Mouse (Mus musculus): ENCODE results near the gene C1qtnf5.
"Not testable (repeated sequence)": the region's sequence is repeated elsewhere in the genome, so short reads cannot be mapped to it uniquely, and the experiment has no call there.

The C1qtnf5 gene

DNA sequence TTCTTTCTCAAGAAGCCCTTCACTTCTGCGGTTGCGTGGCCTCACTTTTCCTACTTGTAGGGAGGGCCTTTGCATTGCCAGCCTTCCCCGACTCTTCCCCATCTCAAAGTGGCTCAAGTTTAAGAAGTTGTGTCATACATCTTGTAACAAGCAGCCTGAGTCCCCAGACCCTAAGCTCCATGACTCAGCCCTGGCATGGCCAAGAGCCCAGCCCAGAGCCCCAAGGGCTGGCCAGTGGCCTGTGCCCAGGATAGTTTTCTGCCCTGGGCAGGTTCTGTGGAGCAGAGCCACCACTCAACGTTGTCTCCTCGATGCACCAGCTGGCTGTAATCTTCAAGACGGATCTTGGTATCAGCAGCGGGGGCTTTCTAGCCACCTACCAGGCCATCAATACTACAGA is 2.2 kb upstream of the C1qtnf5 start:
- no peak for ATAC-seq (ENCODE audit: low TSS enrichment)

DNA sequence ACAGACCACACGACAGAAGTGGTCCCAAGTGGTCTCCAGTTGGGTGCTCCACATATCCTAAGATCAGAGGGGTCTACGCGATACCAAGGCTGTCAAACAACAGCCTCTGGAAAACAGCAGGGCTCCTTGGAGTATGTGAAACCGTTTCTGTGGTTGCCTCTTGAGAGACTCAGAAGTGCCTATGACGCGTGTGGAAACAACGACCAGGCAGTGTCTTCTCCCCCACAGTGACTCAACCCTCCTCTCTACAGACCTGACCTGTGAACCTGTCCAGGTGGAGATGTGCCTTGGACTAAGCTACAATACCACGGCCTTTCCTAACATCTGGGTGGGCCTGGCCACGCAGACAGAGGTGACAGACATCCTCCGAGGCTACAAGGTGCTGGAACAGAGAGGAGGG is 1.3 kb upstream of the C1qtnf5 start:
- no peak for ATAC-seq (ENCODE audit: low TSS enrichment)

DNA sequence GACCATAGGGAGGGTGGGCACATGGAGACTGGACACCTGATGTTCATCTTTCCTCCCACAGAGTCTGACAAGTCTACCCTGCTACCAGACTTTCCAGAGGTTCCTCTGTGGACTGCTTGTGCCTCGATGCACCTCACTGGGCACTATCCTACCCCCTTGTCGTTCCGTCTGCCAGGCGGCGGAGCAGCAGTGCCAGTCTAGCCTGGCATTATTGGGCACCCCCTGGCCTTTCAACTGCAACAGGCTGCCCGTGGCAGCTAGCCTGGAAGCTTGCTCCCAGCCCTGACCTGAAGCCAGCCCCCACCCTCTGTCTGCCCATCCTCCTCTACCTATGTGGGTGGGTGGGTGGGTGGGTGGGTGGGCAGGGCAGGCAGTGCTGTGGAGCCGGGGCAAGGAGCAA is 863 bp upstream of the C1qtnf5 start:
- no peak for ATAC-seq (ENCODE audit: low TSS enrichment)

DNA sequence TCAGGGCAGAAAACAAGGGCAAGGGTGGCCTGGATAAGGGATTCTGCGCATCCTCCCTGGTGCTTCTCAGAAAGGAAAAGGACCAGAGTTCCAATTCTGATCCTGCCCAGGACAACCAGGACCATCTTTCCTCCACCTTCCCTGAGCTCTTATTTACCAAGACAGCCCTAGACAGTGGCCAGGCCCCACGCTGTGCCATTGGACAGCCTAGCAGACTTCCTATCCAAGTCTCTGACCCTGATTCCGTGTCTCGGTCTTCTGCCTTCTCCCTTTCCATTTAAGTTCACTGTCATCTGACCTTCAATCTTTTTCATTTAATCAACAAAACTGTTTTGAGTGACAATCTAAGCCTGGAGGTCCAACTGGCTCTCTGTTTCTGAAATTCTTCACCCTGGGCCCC is 449 bp upstream of the C1qtnf5 start:
- ATAC-seq (ENCODE audit: low TSS enrichment) = no peak

DNA sequence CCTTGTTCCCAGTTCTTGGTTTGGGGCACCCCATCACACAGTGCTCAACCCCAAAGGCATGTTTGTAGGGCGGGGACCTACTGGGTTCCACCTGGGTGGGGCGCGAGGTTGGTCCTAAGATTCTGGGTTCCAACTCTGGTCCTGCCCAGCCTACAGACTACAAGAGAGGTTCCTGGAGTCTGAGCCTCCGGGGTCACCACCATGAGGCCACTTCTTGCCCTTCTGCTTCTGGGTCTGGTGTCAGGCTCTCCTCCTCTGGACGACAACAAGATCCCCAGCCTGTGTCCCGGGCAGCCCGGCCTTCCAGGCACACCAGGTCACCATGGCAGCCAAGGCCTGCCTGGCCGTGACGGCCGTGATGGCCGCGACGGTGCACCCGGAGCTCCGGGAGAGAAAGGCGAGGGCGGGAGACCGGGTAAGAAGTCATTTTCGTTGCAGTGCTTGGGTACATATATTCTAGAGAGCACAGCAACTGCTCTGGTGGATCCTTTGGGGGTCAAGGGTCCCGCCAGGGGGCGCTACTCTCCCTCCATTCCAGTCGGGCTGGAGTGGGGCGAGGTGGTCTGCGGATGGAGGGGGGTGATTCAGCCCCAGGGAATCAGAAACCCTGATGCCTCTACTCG is 623 bp downstream of the C1qtnf5 start:
- ATAC-seq (ENCODE audit: low TSS enrichment) = no peak

DNA sequence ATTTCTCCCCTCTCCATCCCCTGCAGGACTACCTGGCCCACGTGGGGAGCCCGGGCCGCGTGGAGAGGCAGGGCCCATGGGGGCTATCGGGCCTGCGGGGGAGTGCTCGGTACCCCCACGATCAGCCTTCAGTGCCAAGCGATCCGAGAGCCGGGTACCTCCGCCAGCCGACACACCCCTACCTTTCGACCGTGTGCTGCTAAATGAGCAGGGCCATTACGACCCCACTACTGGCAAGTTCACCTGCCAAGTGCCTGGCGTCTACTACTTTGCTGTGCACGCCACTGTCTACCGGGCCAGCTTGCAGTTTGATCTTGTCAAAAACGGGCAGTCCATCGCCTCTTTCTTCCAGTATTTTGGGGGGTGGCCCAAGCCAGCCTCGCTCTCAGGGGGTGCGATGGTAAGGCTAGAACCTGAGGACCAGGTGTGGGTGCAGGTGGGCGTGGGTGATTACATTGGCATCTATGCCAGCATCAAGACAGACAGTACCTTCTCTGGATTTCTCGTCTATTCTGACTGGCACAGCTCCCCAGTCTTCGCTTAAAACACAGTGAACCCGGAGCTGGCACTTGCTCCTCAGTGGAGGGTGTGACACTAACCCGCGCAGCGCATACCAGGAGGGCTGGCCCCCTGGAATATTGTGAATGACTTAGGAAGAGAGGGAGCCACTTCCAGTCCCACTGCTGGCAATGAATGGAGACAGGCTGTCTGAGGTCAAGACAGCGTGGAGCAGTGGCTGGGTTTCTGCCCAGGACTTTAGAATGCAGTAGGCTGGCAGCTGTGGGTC is 1.4 kb downstream of the C1qtnf5 start:
- ATAC-seq (ENCODE audit: low TSS enrichment) = no peak

DNA sequence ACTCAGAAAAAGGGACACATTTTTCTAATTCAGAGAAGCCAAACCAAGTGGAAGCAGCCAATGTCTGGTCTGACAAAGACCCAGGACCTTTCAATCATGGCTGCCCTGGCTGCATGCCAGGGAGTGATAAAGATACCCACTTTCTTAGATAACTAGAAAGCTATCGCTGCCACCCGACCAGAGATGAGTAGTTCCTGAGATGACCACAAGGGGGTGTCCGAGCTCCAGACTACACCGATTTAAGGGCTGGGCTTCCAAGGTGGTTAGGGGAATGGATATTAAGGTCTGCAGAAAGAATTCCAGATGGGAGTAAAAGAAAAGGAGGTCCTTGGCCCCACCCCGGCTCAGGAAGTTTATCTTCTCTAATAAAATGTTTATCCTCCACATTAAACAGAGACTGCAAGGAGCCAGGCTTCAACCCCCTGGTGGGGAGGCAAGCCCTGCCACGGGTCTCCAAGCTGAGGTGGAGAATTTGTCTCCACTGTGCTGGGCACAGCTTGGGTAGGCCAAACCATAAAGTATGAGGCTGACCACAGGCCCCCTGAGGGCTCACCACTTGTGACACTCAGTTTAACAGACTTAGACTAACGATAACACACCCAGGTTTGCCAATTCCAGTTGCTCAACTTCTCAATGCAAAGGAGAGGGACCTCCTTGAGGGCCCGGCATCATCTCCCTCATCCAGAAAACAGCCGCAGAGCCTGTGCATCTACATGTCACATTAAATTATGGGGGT is 2.5 kb downstream of the C1qtnf5 start:
- no peak for ATAC-seq (ENCODE audit: low TSS enrichment)

DNA sequence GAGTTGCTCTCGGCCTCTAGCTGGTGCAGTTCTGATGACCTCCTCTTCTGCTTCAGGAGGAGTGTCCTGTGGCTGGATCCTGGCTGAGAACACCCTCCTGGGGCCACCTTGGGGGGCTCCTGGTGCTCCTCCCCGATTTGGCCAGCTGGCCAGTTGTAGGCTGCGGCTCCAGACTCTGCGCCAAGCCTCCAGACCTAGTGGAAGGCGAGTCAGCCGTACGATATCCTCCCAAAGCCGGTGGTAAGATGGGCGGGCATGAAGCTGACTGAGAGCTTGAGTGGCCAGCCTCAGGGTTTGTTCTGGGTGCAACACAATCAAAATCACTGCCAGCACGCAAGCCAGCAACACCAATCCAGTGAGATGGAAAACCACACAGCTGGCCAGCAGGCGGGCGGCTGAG is 4.9 kb downstream of the C1qtnf5 start:
- not testable (repeated sequence) for ATAC-seq (ENCODE audit: low TSS enrichment)

DNA sequence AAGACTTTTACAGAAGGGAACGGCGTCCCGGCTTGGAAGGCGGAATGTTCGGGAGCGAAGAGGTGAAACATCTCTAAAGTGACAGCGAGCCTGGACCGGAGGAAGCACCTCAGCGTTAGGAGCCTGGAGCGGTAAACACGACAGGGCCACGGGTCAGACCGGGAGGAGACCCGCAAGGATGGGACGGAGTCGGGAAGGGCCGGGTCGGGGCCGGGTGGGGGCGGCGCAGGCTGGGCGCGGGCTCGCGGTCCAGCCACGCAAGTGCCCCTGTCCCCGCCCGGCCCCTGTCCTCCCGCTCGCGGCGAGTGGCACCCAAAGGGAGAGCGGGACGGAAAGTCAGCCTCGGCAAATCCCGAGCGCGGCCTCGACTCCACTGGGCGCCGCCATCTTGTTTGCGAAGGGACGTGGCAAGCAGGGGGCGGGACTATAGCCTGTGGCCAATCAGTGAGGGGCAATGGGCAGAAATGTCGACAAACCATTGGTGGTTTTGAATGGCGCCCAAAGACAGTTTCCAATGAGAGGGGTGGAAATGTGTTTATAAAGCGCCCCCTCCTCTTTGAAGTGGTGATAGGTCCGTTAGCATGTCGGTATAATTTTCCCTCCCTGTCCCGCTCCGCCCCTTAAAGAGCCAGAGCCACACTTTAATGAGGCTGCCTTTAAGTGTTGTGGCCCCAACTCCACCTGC is 6.2 kb downstream of the C1qtnf5 start, which contains the start of the genes Gm49380 and Rnf26:
TSS of gene Gm49380 (minus strand) at position 396 of the 685 bp plus-strand sequence.
TSS of gene Rnf26 (minus strand) at position 413 of the 685 bp plus-strand sequence.
- peak; percentile 97 for ATAC-seq (ENCODE audit: low TSS enrichment)

DNA sequence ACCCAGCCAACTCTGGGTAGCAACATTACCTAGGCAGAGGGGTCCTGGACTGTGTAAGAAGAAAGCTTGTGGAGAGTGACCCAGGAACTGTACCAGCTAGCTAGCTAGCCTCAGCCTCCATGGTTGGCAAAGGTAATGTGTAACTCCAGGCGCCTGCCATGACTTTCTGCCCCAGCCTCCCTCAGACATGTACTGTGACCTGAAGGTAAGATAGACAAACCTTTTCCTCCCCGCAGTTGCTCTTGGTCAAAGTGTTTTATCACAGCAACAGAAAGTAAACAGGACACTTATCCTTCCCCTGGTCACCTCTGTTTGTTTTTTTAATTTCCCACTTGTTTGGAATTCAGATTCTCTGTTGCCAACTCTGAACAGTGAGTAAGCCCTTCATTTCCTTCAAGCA is 7.4 kb downstream of the C1qtnf5 start:
- ATAC-seq (ENCODE audit: low TSS enrichment) = no peak

DNA sequence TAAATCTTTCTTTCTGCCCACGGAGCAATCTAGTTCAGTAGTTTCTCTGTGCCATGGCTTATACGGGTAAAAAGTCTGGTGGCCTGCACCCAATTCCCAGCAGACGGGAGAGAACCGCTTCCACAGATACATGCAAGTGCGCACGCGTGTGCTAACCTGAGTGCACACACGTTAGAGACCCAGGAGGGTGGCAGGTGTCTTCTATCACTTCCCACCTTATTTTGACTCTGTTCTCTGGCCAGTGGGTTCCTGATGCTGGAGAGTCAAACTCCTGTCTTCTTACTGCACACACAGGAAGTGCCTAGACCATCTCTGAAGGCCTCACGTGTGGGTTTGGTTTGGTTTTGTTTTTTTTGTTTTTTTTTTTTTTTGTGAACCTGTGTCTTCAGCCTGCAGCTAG is 8.6 kb downstream of the C1qtnf5 start:
- ATAC-seq (ENCODE audit: low TSS enrichment) = no peak

DNA sequence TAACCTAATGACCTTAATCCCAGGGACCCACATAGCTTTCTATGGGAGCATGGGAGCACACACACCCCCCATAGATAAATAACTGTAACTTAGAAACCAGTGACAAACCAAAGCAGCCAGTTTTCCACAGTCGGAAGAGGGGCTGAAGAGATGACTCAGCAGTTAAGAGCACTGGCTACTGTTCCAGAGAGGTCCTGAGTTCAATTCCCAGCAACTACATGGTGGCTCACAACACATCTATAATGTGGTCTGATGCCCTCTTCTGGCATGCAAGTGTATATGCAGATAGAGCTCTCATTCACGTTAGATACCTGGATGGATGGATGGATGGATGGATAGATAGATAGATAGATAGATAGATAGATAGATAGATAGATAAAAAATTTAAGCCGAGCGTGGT is 9.1 kb downstream of the C1qtnf5 start:
- no peak for ATAC-seq (ENCODE audit: low TSS enrichment)

DNA sequence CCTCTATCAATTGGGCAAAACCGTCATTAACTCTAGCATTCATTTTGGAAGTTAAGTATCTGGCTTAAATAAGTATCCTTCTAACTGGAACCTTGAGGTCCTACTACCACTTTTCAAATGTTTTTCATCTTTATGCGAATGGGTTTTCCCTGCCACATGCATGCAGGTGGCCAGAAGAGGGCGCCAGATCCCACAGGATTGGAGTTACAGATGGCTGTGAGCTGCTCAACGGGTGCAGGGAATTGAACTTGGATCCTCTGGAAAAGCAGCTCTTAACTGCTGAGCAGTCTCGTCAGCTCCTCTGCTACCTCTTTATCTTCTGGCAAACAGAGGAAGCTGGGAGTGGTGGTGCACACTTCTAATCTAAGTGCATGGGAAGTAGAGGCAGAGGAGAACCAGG is 12.0 kb downstream of the C1qtnf5 start:
- no peak for ATAC-seq (ENCODE audit: low TSS enrichment)

DNA sequence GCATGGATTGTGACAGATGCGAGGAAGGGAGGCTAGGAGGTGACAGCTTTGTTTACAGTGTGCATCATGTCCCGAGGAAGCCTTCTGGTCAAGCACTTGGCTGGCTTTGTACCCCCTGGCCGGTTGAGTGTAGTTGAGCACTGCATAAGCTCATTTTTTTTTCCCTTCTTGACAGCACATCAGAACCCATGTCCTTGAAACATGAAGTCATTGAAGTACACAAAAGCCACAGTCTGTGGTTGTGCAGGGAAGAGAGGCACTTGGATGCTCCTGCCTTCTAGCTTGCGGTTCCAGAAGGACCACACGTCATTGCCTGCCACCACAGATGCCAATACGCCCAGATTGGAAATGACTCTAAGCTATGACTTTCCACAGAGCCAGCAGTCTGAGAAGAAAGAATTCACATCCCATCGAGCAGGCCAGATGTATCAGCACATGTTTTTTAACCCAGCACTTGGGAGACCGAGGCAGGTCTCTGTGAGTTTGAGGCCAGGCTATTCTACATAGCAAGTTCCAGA is 13.0 kb downstream of the C1qtnf5 start:
- peak; percentile 55; the same call in 1 of the 2 replicates for ATAC-seq (ENCODE audit: low TSS enrichment)

DNA sequence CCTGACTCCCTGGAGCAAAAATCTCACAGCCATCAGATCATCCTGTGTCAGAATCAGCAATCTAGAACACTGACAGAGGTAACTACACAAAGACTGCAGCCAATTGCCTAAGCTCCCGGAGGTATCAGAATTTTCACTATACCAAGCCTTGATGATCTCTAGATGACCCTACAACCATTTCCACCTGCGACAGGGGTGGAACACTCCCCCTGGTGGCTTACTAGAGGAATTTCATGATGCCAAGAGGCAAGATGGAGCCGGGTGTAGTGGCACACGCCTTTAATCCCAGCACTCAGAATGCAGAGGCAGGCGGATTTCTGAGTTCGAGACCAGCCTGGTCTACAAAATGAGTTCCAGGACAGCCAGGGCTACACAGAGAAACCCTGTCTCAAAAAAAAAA is 17.3 kb downstream of the C1qtnf5 start:
- no peak for ATAC-seq (ENCODE audit: low TSS enrichment)

DNA sequence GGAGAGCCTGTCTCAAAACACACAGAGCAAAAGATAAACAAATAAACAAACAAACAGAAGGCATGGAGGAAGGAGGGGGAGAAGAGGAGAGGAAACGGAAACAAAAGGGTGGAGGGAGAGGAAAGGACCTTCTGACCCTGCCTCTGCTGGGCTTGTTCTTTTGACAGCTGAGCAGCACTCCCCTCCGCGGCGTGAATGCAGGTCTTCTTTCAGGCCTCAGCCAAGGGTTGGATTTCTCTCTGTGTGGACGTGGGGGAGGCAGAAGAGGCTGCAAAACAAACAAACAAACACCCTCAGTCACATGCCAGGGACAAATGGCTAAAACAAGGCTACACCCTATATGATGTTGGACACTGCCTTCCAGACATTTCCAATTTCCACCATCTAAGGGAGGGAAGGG is 18.0 kb downstream of the C1qtnf5 start:
- ATAC-seq (ENCODE audit: low TSS enrichment) = no peak

DNA sequence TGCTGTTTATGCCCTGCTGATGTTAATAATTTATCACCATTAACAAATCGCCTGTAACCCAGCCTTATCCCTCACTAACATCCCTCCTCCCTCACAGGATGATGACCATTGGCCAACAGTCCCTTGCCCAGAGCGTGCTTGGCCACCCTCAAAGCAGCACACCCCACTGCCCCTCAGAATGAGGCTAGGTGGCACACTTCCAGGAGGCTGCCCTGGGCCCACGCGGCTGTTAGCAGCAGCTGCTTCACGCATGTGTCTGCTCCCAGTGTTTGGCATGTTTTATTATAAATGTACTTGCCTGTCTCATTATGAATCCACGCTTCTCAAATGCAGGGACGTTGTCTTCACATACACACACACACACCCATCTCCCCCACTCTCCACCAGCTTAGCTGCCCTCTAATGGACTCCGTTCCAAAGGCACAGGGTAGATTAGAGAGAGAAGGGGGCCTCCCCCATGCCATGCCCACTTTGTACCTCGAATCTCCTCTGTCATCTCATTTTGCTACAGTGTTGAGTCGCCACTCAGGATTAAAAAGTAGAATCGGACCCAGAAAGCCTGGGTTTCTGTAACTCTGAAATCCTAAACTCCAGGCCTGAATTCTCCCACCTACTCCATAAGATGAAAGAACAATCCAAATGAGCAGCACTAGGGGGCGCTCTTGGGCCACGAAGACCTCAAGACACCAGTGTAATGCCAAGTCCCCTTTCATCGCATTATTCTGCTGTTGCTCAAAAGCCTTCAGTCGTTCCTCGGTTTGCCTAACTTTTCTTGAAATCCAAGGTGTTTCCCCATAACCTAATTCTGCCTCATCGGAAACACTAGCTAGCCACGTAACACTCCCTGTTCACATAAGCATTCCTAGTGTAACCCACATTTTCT is 18.7 kb downstream of the C1qtnf5 start:
- peak; percentile 80; the same call in 1 of the 2 replicates for ATAC-seq (ENCODE audit: low TSS enrichment)

DNA sequence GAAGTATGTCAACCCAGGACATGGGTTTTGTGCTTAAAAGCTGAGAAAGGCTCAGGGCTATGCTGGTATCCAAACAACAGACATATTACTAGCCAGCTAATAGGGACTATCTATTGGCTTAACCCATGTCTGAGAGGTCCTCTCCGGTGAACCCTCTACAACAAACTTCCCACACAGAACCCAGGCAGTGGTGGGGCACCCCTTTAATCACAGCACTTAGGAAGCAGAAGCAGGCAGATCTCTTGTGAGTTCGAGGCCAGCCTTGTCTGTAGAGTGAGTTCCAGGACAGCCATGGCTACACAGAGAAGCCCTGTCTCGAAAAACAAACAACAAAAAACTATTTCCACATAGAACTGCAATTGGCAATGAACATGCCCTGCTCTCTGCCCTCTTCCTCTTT is 19.7 kb downstream of the C1qtnf5 start:
- ATAC-seq (ENCODE audit: low TSS enrichment) = no peak

DNA sequence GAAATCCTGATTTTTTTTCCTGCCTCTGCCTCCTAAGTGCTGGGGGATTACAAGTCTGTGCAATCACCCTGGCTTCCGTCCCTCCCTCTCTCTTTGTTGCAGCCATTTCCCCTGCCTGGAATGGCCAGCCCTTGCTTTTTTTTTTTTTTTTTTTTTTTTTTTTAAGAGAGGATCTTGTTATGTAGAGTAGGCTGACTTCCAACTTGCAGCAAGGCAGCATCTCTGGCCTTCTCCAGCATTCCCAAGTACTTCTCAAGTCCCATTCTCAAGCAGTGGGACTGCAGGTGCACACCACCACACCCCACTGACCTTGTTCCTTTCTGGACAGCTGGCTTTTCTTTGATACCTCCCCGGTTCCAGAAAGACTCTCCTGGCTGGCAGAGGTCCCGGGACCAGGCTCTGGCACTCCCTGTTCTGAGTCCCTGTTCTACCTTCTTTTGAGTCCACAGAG is 20.3 kb downstream of the C1qtnf5 start:
- ATAC-seq (ENCODE audit: low TSS enrichment) = no peak

DNA sequence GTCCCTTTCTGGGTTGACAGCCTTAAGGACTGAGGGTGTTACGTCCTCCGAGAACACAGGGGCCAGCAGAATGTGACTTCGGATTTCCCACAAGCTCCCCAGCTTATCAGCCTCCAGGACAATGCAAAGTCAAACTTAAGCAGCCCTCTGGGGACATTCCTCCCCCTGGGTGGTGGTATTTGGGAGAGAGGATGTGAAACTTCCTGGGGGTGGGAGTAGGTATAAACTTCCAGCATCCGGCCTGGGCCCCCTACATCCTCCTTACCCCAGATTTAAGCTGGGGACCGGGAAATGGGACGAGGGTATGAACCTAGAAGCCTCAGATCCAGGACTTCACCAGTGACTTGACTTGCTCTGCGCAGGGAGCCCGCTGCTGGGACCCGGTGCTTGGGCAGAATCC is 22.6 kb downstream of the C1qtnf5 start:
- no peak for ATAC-seq (ENCODE audit: low TSS enrichment)

DNA sequence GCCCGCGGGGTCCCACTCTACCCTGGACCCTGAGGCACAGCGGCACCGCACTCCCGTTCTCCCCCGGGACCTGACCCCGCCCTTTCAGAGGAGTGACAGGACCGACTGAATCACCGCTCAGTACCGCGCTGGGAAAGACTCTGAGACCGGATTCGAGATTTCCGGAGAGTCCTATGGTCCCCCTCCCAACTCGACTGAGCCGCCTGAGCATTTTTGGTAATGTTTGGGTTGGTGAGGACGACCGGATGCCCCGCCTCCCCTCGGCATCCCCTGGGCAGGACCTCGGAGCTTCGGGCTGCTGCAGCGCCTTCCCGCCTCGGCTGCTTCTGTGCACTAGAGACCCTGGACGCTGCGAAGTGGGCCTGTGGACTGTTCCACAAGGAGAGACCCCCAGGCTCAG is 23.0 kb downstream of the C1qtnf5 start:
- ATAC-seq (ENCODE audit: low TSS enrichment) = 0 out of 2 replicates have a peak, but pooled peaks have one; percentile 8

All from frontal cortex, adult (tissue).